Mouse (Mus musculus) stomach, postnatal 0 days (tissue): ENCODE measurements around the gene Immp2l.

Experiments used
- CTCF ChIP-seq: IDR thresholded peaks from 2 replicates; pipeline ENCODE4 v1.5.1; 2016; ENCODE audit warnings: antibody characterized with exemption, low read depth, mild to moderate bottlenecking, moderate library complexity
- EP300 ChIP-seq: optimal IDR thresholded peaks from 2 replicates; pipeline ENCODE3; 2016; ENCODE audit warnings: antibody characterized with exemption

GRCm38 (mm10) chr12:41033196-41033595 lies 9.3 kb downstream of the Immp2l start:
- TF ChIP-seq CTCF (no peak), EP300 (no peak)
